Mouse (Mus musculus): Measurements from ENCODE around the gene Sh2d7. TPM values are rescaled to one million over a fixed set of nuclear protein-coding genes. Genes with fewer than 3 reads are reported as not detected.
"Not testable (repeated sequence)": the region's sequence is repeated elsewhere in the genome, so short reads cannot be mapped to it uniquely, and the experiment has no call there.

Gene Sh2d7
- polyA plus RNA-seq, 1 experiment = 0.10 TPM

- no peak for TF ChIP-seq POLR2A (IDR thresholded peaks at IDR 0.05; ENCODE audit: extremely low read depth, insufficient read depth, low read length)
- no peak for TF ChIP-seq CTCF (IDR thresholded peaks at IDR 0.05; ENCODE audit: extremely low read depth, insufficient read depth, low read length)
- Histone ChIP-seq H3K4me1 (ENCODE audit: control insufficient read depth, insufficient read depth, low read length) (peaks cover 8% of the 10 kb centered on the region), H3K27ac (ENCODE audit: insufficient read depth, low read length) (no peak overlapping the region), H3K4me3 (ENCODE audit: insufficient read depth, low read length) (peak overlapping the region; percentile 69; the same call in 1 of the 2 replicates)
These were observed 49.1 kb downstream of the Sh2d7 start for GRCm38 (mm10) chr9:54587863-54588262.

- H3K4me1 ChIP-seq (ENCODE audit: control insufficient read depth, insufficient read depth, low read length); H3K4me3 ChIP-seq (ENCODE audit: insufficient read depth, low read length); H3K27ac ChIP-seq (ENCODE audit: insufficient read depth, low read length): not testable (repeated sequence)
These were observed 54.9 kb downstream of the Sh2d7 start for GRCm38 (mm10) chr9:54593652-54594051.

Other genes with a start within 250 kb of the Sh2d7 start
- 92.3 and 99.4 TPM in 2 replicates for gene Dmxl2, start 37.4 kb upstream of the Sh2d7 start, polyA plus RNA-seq (2012; rRNA removed)
- gene Cib2, start 21.2 kb downstream of the Sh2d7 start, polyA plus RNA-seq (2012; rRNA removed) = 33.8 and 34.7 TPM in 2 replicates
- gene Idh3a, start 47.4 kb downstream of the Sh2d7 start, polyA plus RNA-seq (2012; rRNA removed) = 179 and 184 TPM in 2 replicates
- 188 and 193 TPM in 2 replicates for gene Acsbg1, start 122.9 kb downstream of the Sh2d7 start, polyA plus RNA-seq (2012; rRNA removed)
- 41.3 and 44.3 TPM in 2 replicates for gene Dnaja4, start 159.9 kb downstream of the Sh2d7 start, polyA plus RNA-seq (2012; rRNA removed)
- gene Wdr61, start 195.5 kb downstream of the Sh2d7 start, polyA plus RNA-seq (2012; rRNA removed) = 61.2 and 62.6 TPM in 2 replicates
- gene Crabp1, start 225.8 kb downstream of the Sh2d7 start, polyA plus RNA-seq (2012; rRNA removed) = 0.72 and 3.4 TPM in 2 replicates